Mouse (Mus musculus) forebrain, embryonic 14.5 days (tissue): ENCODE measurements around the gene Btnl1. TPM values are rescaled to one million over a fixed set of nuclear protein-coding genes. Genes with fewer than 3 reads are reported as not detected.

Experiments
- ATAC-seq: fragments of 200-750 bp; cut with Nextera tagmentation; 2 replicates; pipeline ENCODE4 v1.8.0; 2017; ENCODE audit warnings: mild to moderate bottlenecking, moderate library complexity
- DNase-seq: peaks from one replicate; pipeline ENCODE4 v3.0.0-alpha.2; 2015; ENCODE audit warnings: low spot score
- H3K27ac ChIP-seq: fragments of 300-500 bp; sonication (generic); 2 replicates; pipeline ENCODE4 v1.5.1; 2014; ENCODE audit warnings: low read depth, mild to moderate bottlenecking, control low read depth, low read length, moderate library complexity
- H3K27me3 ChIP-seq: fragments of 300-500 bp; sonication (generic); replicated peaks from 2 replicates; pipeline ENCODE4 v1.6.1; 2014; ENCODE audit warnings: low read length, control low read depth, mixed read lengths; ENCODE audit not compliant: control insufficient read depth, insufficient read depth
- H3K36me3 ChIP-seq: fragments of 300-500 bp; sonication (generic); 2 replicates; pipeline ENCODE4 v1.6.1; 2014; ENCODE audit warnings: low read length, control low read depth; ENCODE audit not compliant: control insufficient read depth, insufficient read depth
- H3K4me1 ChIP-seq: fragments of 300-500 bp; sonication (generic); 2 replicates; pipeline ENCODE4 v1.6.1; 2014; ENCODE audit warnings: antibody characterized with exemption, low read length, control low read depth; ENCODE audit not compliant: control insufficient read depth, insufficient read depth
- H3K4me2 ChIP-seq: fragments of 300-500 bp; sonication (generic); 2 replicates; pipeline ENCODE4 v1.6.1; 2014; ENCODE audit warnings: mild to moderate bottlenecking, control low read depth, low read length
- H3K4me3 ChIP-seq: fragments of 300-500 bp; sonication (generic); 2 replicates; pipeline ENCODE4 v1.5.1; 2014; ENCODE audit warnings: low read depth, low read length, control low read depth
- H3K9ac ChIP-seq: fragments of 300-500 bp; sonication (generic); 2 replicates; pipeline ENCODE4 v1.6.1; 2014; ENCODE audit warnings: mild to moderate bottlenecking, low read length, control low read depth, moderate library complexity
- H3K9me3 ChIP-seq: fragments of 300-500 bp; sonication (generic); replicated peaks from 2 replicates; pipeline ENCODE4 v1.6.1; 2016; ENCODE audit warnings: low read length, control low read depth, mixed read lengths; ENCODE audit not compliant: control insufficient read depth
- WGBS: fragments of 180-500 bp; shearing (Covaris S2); extraction: QIAGEN DNeasy Blood & Tissue Kit; methylation state at CpG from one replicate; pipeline ENCODE4 v1.1.7; 2014; 5-methylcytosine and 5-hydroxymethylcytosine counted together
- polyA plus RNA-seq: library from polyadenylated mRNA; unstranded; fragments of >200 nt; fragmentation: Nextera tagmentation; extraction: Ambion mirVana; gene quantifications from 2 replicates; pipeline ENCODE4 v1.2.1, GENCODE M21; 2014

Gene Btnl1
- polyA plus RNA-seq: not detected in 2 replicates

GRCm38 (mm10) chr17:34376847-34377246, at the start of gene Btnl1:
TSS of gene Btnl1 (plus strand) at chr17:34377132.
- Histone ChIP-seq H3K9me3 (no peaks in the 10 kb centered on the region), H3K4me1 (no peaks in the 10 kb centered on the region), H3K27me3 (no peaks in the 10 kb centered on the region), H3K4me2 (no peak within 1 kb of the TSS), H3K4me3 (no peak within 1 kb of the TSS), H3K36me3 (no peaks in the 10 kb centered on the region), H3K27ac (no peak within 1 kb of the TSS), H3K9ac (no peak within 1 kb of the TSS)
- ATAC-seq (no peak), DNase-seq (no peak)
- 71% methylated on average over 2 of the region's 2 CpGs for WGBS

- H3K9ac ChIP-seq: no peak overlapping the region
- H3K4me2 ChIP-seq: no peak overlapping the region
- DNase-seq (no peak), ATAC-seq (no peak)
- no peak overlapping the region for H3K27ac ChIP-seq
- H3K9me3 ChIP-seq: no peaks in the 10 kb centered on the region
- no peaks in the 10 kb centered on the region for H3K27me3 ChIP-seq
- no peaks in the 10 kb centered on the region for H3K4me1 ChIP-seq
- 80% methylated on average over 2 of the region's 2 CpGs for WGBS
- no peak overlapping the region for H3K4me3 ChIP-seq
- no peaks in the 10 kb centered on the region for H3K36me3 ChIP-seq
These were observed 47.1 kb upstream of the Btnl1 start for GRCm38 (mm10) chr17:34329807-34330206.

DNA sequence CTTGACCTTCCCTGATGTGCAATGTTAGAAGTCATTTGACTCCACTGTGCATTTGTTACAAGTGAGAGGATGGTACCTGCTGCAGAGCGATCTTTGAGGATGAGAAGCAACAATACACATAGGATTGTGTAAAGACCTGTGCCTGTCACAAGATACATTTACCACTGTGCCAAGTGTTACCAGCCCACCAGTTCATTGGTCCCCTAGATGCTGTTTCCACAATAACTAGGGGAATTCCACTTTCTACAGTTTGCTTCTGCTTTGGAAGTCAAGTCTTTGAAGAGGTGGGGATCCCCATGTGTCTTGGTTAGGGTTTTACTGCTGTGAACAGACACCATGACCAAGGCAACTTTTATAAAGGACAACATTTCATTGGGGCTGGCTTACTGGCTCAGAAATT, 45.7 kb upstream of the Btnl1 start:
- no peak for DNase-seq
- H3K36me3 ChIP-seq: no peaks in the 10 kb centered on the region
- H3K9me3 ChIP-seq: no peaks in the 10 kb centered on the region
- no peaks in the 10 kb centered on the region for H3K27me3 ChIP-seq
- H3K4me1 ChIP-seq: no peaks in the 10 kb centered on the region
- ATAC-seq: no peak
- H3K27ac ChIP-seq: no peak overlapping the region
- no peak overlapping the region for H3K4me3 ChIP-seq
- H3K4me2 ChIP-seq: no peak overlapping the region
- 97% methylated on average over 1 of the region's 1 CpGs for WGBS
- H3K9ac ChIP-seq: no peak overlapping the region

GRCm38 (mm10) chr17:34340619-34341402, 36.1 kb upstream of the Btnl1 start:
- no peak for DNase-seq
- no peak overlapping the region for H3K27ac ChIP-seq
- no peak for ATAC-seq
- no peaks in the 10 kb centered on the region for H3K36me3 ChIP-seq
- 46% methylated on average over 3 of the region's 3 CpGs for WGBS
- no peak overlapping the region for H3K9ac ChIP-seq
- H3K4me2 ChIP-seq: no peak overlapping the region
- no peaks in the 10 kb centered on the region; the same call in 1 of the 2 replicates for H3K27me3 ChIP-seq
- no peaks in the 10 kb centered on the region for H3K4me1 ChIP-seq
- H3K9me3 ChIP-seq: no peaks in the 10 kb centered on the region
- H3K4me3 ChIP-seq: no peak overlapping the region

DNA sequence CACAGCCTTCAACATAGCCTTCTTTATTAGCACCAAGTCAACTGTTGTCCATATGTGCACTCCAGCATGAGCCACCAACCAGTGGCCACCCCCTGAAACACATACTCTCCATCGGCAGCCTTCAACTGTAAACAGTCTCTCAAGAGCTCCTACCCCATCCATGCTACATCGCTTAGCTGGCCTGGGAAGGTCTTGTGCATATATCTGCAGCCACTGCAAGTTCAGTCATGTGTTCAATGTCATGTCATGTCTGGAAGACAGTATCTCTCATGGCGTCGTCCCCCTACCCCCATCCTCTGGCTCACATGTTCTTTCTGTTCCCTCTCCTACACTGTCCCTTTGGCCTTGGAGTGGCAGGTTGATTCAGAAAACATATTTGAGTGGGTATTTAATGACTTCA, 32.0 kb upstream of the Btnl1 start:
- Histone ChIP-seq H3K4me2 (no peak overlapping the region), H3K4me1 (no peaks in the 10 kb centered on the region), H3K4me3 (no peak overlapping the region), H3K27ac (no peak overlapping the region), H3K27me3 (no peaks in the 10 kb centered on the region; the same call in 1 of the 2 replicates), H3K36me3 (no peaks in the 10 kb centered on the region), H3K9me3 (no peaks in the 10 kb centered on the region), H3K9ac (no peak overlapping the region)
- DNase-seq: no peak
- no peak for ATAC-seq
- WGBS: 92% methylated on average over 4 of the region's 4 CpGs

GRCm38 (mm10) chr17:34345486-34345885, 31.4 kb upstream of the Btnl1 start:
- no peak for ATAC-seq
- no peak for DNase-seq
- Histone ChIP-seq H3K4me3 (no peak overlapping the region), H3K36me3 (no peaks in the 10 kb centered on the region), H3K9ac (no peak overlapping the region), H3K9me3 (no peaks in the 10 kb centered on the region), H3K4me2 (no peak overlapping the region), H3K27me3 (no peaks in the 10 kb centered on the region; the same call in 1 of the 2 replicates), H3K4me1 (no peaks in the 10 kb centered on the region), H3K27ac (no peak overlapping the region)
- WGBS: 87% methylated on average over 7 of the region's 7 CpGs

DNA sequence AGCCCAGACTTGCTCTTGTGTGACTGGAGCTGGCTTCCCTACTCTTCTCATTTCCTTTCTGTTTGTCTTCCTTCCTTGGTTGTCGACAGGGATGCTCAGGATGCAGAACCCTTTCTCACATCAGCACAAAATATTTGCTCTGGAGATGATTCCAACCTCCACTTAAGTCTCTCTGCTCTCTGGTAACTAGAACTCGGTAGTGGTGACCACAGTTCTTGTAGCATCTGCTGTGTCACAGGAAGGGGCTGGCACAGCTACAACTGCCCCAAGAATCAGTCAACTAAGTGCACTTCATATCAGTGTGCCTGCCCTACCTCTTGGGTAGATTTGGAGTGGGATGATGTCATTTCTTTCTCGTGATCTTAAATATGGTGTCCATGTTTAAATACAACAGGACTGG, 30.9 kb upstream of the Btnl1 start:
- ATAC-seq: no peak
- no peak for DNase-seq
- H3K27ac ChIP-seq: no peak overlapping the region
- H3K4me3 ChIP-seq: no peak overlapping the region
- no peaks in the 10 kb centered on the region for H3K4me1 ChIP-seq
- H3K9me3 ChIP-seq: no peaks in the 10 kb centered on the region
- H3K4me2 ChIP-seq: no peak overlapping the region
- 77% methylated on average over 3 of the region's 3 CpGs for WGBS
- no peak overlapping the region for H3K9ac ChIP-seq
- no peaks in the 10 kb centered on the region for H3K36me3 ChIP-seq
- no peaks in the 10 kb centered on the region for H3K27me3 ChIP-seq

GRCm38 (mm10) chr17:34347606-34348308, 29.2 kb upstream of the Btnl1 start:
- Histone ChIP-seq H3K27me3 (no peaks in the 10 kb centered on the region), H3K4me3 (no peak overlapping the region), H3K9me3 (no peaks in the 10 kb centered on the region), H3K9ac (no peak overlapping the region), H3K4me2 (no peak overlapping the region), H3K36me3 (no peaks in the 10 kb centered on the region), H3K4me1 (no peaks in the 10 kb centered on the region), H3K27ac (no peak overlapping the region)
- ATAC-seq (no peak), DNase-seq (peak; percentile 38)
- 70% methylated on average over 6 of the region's 6 CpGs for WGBS

- ATAC-seq (no peak), DNase-seq (peak; percentile 89)
- Histone ChIP-seq H3K4me3 (no peak overlapping the region), H3K4me1 (no peaks in the 10 kb centered on the region), H3K27me3 (no peaks in the 10 kb centered on the region), H3K27ac (no peak overlapping the region), H3K36me3 (no peaks in the 10 kb centered on the region), H3K9me3 (no peaks in the 10 kb centered on the region), H3K4me2 (no peak overlapping the region), H3K9ac (no peak overlapping the region)
- WGBS: 8% methylated on average over 4 of the region's 4 CpGs
These were observed 27.5 kb upstream of the Btnl1 start for GRCm38 (mm10) chr17:34349429-34349828.
